ENCODE assay signal across 13 mouse cellular contexts in the genomic region with DNA sequence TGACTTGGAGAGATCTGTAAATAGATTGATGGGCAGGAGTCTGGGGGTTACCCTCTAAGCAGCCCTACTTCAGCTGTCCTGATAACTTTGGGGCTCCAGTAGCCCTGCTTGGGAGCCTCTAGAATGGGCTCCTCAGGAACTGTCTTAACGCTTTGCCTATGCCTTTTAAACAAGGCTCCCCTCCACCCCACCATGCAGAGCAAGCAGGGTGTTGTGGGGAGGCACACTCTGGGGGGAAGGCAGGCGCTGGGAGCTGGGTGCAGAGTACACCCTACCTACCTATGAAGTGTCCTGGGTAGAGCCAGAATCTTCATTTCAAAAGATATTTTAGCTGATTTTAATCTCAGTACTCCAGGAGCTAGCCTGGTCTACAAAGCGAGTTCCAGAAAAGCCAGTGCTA.
"Had no signal": no experiment of that assay in that cellular context is flagged by ENCODE, and none has a peak within 500 bp of the region (broad histone marks: within the 10 kb centered on the region; RNA-seq: fewer than 3 reads in every experiment).

No protein-coding gene starts in this region.

- H3K9ac ChIP-seq: limb, embryonic 13.5 days; liver, embryonic 14.5 days; lung, embryonic 14.5 days; neural tube, embryonic 15.5 days had no signal

- H3K9me3 ChIP-seq: limb, embryonic 13.5 days; neural tube, embryonic 15.5 days had no signal

- DNase-seq: kidney, adult 11 months; kidney, adult 9 months; left cerebral cortex, postnatal 4 days; lung, postnatal 10 days; right cerebral cortex, adult 18-20 months; right cerebral cortex, postnatal 25 days had no signal

- H3K27me3 ChIP-seq: limb, embryonic 13.5 days; neural tube, embryonic 15.5 days had no signal

- H3K36me3 ChIP-seq: limb, embryonic 13.5 days; neural tube, embryonic 15.5 days had no signal

- H3K27ac ChIP-seq: kidney, postnatal 0 days; limb, embryonic 13.5 days; liver, embryonic 14.5 days; neural tube, embryonic 15.5 days had no signal

- H3K4me2 ChIP-seq: limb, embryonic 13.5 days; lung, embryonic 14.5 days; midbrain, embryonic 11.5 days; neural tube, embryonic 15.5 days had no signal

- H3K4me3 ChIP-seq: limb, embryonic 13.5 days; myocyte; neural tube, embryonic 15.5 days had no signal
